9 mouse cellular contexts compared by ENCODE assay signal in the genomic region with DNA sequence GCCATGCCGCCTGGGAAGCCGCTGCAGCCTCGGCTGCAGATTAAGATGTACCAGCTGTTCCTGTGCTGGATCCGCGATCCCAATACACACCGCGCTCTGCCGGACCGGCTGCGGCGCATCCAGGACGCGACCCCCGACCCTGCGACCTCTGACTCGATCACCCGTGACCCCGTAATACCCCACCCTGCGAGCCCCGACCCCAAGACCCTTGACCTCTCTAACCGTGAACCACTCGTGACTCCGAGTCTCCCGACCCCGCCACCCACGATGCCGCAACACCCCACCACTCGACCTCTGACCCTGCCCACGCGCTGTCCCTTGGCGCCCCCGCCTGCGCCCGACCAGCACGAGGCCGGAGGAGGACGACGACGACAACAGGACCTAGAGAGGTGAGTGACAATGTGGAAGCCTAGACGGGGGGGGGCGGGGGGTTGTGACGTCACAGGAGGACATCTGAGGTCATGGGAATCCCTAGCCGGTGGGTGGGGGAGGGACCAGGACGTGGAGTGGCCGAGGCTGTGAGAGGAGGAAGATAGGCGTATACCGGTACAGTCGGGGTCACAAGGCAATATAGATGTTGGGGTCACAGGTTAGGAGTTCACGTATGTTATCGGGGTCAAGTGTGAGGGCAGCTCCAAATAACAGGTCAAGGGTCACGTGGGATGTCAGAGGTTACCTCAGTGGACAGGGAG. TPM values are rescaled to one million over a fixed set of nuclear protein-coding genes. Genes with fewer than 3 reads are reported as not detected.
DNase-seq lines count a peak whose midpoint lies in the region; ATAC-seq and TF ChIP-seq lines count a peak whose summit lies in the region.
"Had no signal": no experiment of that assay in that cellular context is flagged by ENCODE, and none has a peak within 500 bp of the region (broad histone marks: within the 10 kb centered on the region; RNA-seq: fewer than 3 reads in every experiment).

No protein-coding gene starts in this region.

- TF ChIP-seq CTCF in CH12.LX (conservative IDR thresholded peaks at IDR 0.05 in 1 of 2, IDR thresholded peaks at IDR 0.05 in 1 of 2; ENCODE audit: low read depth in 2 of 2, low read length in 2 of 2), result no peak

- no peaks in the 10 kb centered on the region; the same call in 1 of the 2 replicates for H3K9me3 ChIP-seq in heart, embryonic 11.5 days (replicated peaks; ENCODE audit: control insufficient read depth, low read length)
- peaks cover 12% of the 10 kb centered on the region for H3K9me3 ChIP-seq in CH12.LX (replicated peaks; ENCODE audit: low read length)
- H3K9me3 ChIP-seq in embryonic facial prominence, embryonic 13.5 days, result peaks cover 33% of the 10 kb centered on the region
- H3K9me3 ChIP-seq in intestine, embryonic 14.5 days (ENCODE audit: control insufficient read depth, low read length), result peaks cover 4% of the 10 kb centered on the region; the same call in 1 of the 2 replicates
- H3K9me3 ChIP-seq in stomach, embryonic 16.5 days (replicated peaks; ENCODE audit: control insufficient read depth, low read length), result peaks cover 15% of the 10 kb centered on the region; the same call in 1 of the 2 replicates

- TF ChIP-seq RAD21 in CH12.LX (IDR thresholded peaks at IDR 0.05; ENCODE audit: low read depth, low read length), result no peak

- H3K9ac ChIP-seq in heart, embryonic 11.5 days (ENCODE audit: low read depth, low read length), result peak overlapping the region; percentile 85
- H3K9ac ChIP-seq in CH12.LX (ENCODE audit: insufficient read depth, low read depth), result peak overlapping the region; percentile 47
- peak overlapping the region; percentile 80 for H3K9ac ChIP-seq in embryonic facial prominence, embryonic 13.5 days
- peak overlapping the region; percentile 66 for H3K9ac ChIP-seq in intestine, embryonic 14.5 days (ENCODE audit: low read length)
- H3K9ac ChIP-seq in stomach, embryonic 16.5 days (ENCODE audit: low read length), result peak overlapping the region; percentile 80

- DNase-seq in heart, postnatal 36 days, result no peak
- DNase-seq in CH12.LX (ENCODE audit: extremely low read depth), result peak; percentile 51
- peak; percentile 74 for DNase-seq in intestine, embryonic 14.5 days (ENCODE audit: low spot score)
- no peak for DNase-seq in ovary, postnatal 10 days (ENCODE audit: low spot score)

- H3K27me3 ChIP-seq in heart, embryonic 11.5 days (ENCODE audit: control insufficient read depth, insufficient read depth, low read length), result no peaks in the 10 kb centered on the region
- H3K27me3 ChIP-seq in CH12.LX (replicated peaks), result no peaks in the 10 kb centered on the region
- H3K27me3 ChIP-seq in embryonic facial prominence, embryonic 13.5 days, result no peaks in the 10 kb centered on the region
- H3K27me3 ChIP-seq in intestine, embryonic 14.5 days (replicated peaks; ENCODE audit: control insufficient read depth, insufficient read depth, low read length), result no peaks in the 10 kb centered on the region
- no peaks in the 10 kb centered on the region for H3K27me3 ChIP-seq in stomach, embryonic 16.5 days (ENCODE audit: control insufficient read depth, insufficient read depth, low read length)

- in situ Hi-C loops in CH12.LX (cut with MboI; ENCODE audit: low pct_ligation_motif_present, low pct_unique_long_range_greater_than_20kb, low sequenced_read_pairs), result loop anchor here (5.0 kb wide), 1 partner anchor 36 kb away; a partner anchor contains a TSS

- H3K4me1 ChIP-seq in heart, embryonic 11.5 days (ENCODE audit: control insufficient read depth, insufficient read depth, low read length), result peaks cover 7% of the 10 kb centered on the region; the same call in 1 of the 2 replicates
- H3K4me1 ChIP-seq in CH12.LX (ENCODE audit: control insufficient read depth in 1 of 2, insufficient read depth in 2 of 2), result peaks cover 2 to 12% of the 10 kb centered on the region in 2 experiments; a peak in 3 of 4 replicates
- H3K4me1 ChIP-seq in embryonic facial prominence, embryonic 13.5 days, result peaks cover 12% of the 10 kb centered on the region
- H3K4me1 ChIP-seq in intestine, embryonic 14.5 days (replicated peaks; ENCODE audit: control insufficient read depth, insufficient read depth, low read length), result peaks cover 6% of the 10 kb centered on the region; the same call in 1 of the 2 replicates
- H3K4me1 ChIP-seq in stomach, embryonic 16.5 days (ENCODE audit: control insufficient read depth, insufficient read depth, low read length), result peaks cover 11% of the 10 kb centered on the region; the same call in 1 of the 2 replicates

- no peaks in the 10 kb centered on the region for H3K36me3 ChIP-seq in heart, embryonic 11.5 days (ENCODE audit: control insufficient read depth, insufficient read depth, low read length)
- H3K36me3 ChIP-seq in CH12.LX (replicated peaks in 1 of 2; ENCODE audit: control insufficient read depth in 1 of 2, insufficient read depth in 1 of 2, low read length in 1 of 2), result peaks cover 2 to 22% of the 10 kb centered on the region in 2 experiments
- peaks cover 15% of the 10 kb centered on the region for H3K36me3 ChIP-seq in embryonic facial prominence, embryonic 13.5 days
- H3K36me3 ChIP-seq in intestine, embryonic 14.5 days (ENCODE audit: control insufficient read depth, insufficient read depth, low read length), result no peaks in the 10 kb centered on the region
- peaks cover 10% of the 10 kb centered on the region; the same call in 1 of the 2 replicates for H3K36me3 ChIP-seq in stomach, embryonic 16.5 days (ENCODE audit: control insufficient read depth, insufficient read depth, low read length)

- dilution Hi-C loops in CH12.LX (cut with MboI; ENCODE audit: extremely low pct_ligation_motif_present, extremely low pct_unique_long_range_greater_than_20kb, low sequenced_read_pairs), result no loop called here

- peak overlapping the region; percentile 99 for H3K4me2 ChIP-seq in heart, embryonic 11.5 days
- peak overlapping the region; percentile 33 for H3K4me2 ChIP-seq in CH12.LX (ENCODE audit: insufficient read depth, low read depth, poor library complexity, severe bottlenecking)
- H3K4me2 ChIP-seq in embryonic facial prominence, embryonic 13.5 days, result peak overlapping the region; percentile 96
- H3K4me2 ChIP-seq in intestine, embryonic 14.5 days (ENCODE audit: low read length), result peak overlapping the region; percentile 92
- peak overlapping the region; percentile 99 for H3K4me2 ChIP-seq in stomach, embryonic 16.5 days (ENCODE audit: low read depth, low read length)

- WGBS in heart, embryonic 11.5 days (ENCODE audit: insufficient replicate concordance), result 2% methylated on average over 48 of the region's 51 CpGs
- WGBS in embryonic facial prominence, embryonic 13.5 days, result 3% methylated on average over 50 of the region's 51 CpGs
- WGBS in intestine, embryonic 14.5 days, result 2% methylated on average over 50 of the region's 51 CpGs
- 2% methylated on average over 50 of the region's 51 CpGs for WGBS in stomach, embryonic 16.5 days

- H3K4me3 ChIP-seq in heart, embryonic 11.5 days (ENCODE audit: low read depth, low read length), result peak overlapping the region; percentile 84
- peak overlapping the region; percentile 80 to 93 (median 91) for H3K4me3 ChIP-seq in CH12.LX (replicated peaks in 1 of 3; ENCODE audit: low read depth in 2 of 3, low read length in 2 of 3, poor library complexity in 1 of 3)
- peak overlapping the region; percentile 80 for H3K4me3 ChIP-seq in embryonic facial prominence, embryonic 13.5 days
- peak overlapping the region; percentile 75 for H3K4me3 ChIP-seq in intestine, embryonic 14.5 days (ENCODE audit: low read depth, low read length)
- peak overlapping the region; percentile 78 for H3K4me3 ChIP-seq in stomach, embryonic 16.5 days (replicated peaks; ENCODE audit: low read length)

- peak; percentile 6 for ATAC-seq in heart, embryonic 11.5 days (replicated peaks; ENCODE audit: insufficient number of reproducible peaks, low FRiP score, low TSS enrichment)
- 0 out of 2 replicates have a peak, but pooled peaks have one; percentile 4 for ATAC-seq in embryonic facial prominence, embryonic 13.5 days (ENCODE audit: insufficient number of reproducible peaks, insufficient read depth, low FRiP score, low TSS enrichment, low read depth)
- ATAC-seq in intestine, embryonic 14.5 days (replicated peaks; ENCODE audit: low FRiP score, low TSS enrichment, low read depth), result peak; percentile 34
- ATAC-seq in megakaryocyte-erythroid progenitor cell, adult 5-6 weeks (replicated peaks; ENCODE audit: low FRiP score, low TSS enrichment, poor library complexity, severe bottlenecking), result peak; percentile 27
- ATAC-seq in stomach, embryonic 16.5 days (ENCODE audit: insufficient read depth, low FRiP score), result no peak

- intact Hi-C loops in heart, postnatal 36 days (cut with DNase I), result loop anchor here (1.0 to 10.0 kb wide), 3 partner anchors 37 to 797 kb away; a partner anchor contains a TSS

- no peak for TF ChIP-seq POLR2A in CH12.LX (IDR thresholded peaks at IDR 0.05; ENCODE audit: low read depth, low read length)

- peaks cover 16% of the 10 kb centered on the region for H3K79me2 ChIP-seq in CH12.LX (replicated peaks; ENCODE audit: control insufficient read depth, extremely low read depth, insufficient read depth, poor library complexity, severe bottlenecking)

- TF ChIP-seq EP300 in CH12.LX (IDR thresholded peaks at IDR 0.05; ENCODE audit: low read length), result no peak

- H3K27ac ChIP-seq in heart, embryonic 11.5 days (ENCODE audit: low read depth, low read length), result peak overlapping the region; percentile 82
- peak overlapping the region; percentile 78 for H3K27ac ChIP-seq in CH12.LX (ENCODE audit: insufficient read depth, low read depth)
- peak overlapping the region; percentile 95 for H3K27ac ChIP-seq in embryonic facial prominence, embryonic 13.5 days
- H3K27ac ChIP-seq in intestine, embryonic 14.5 days (ENCODE audit: low read depth), result peak overlapping the region; percentile 93
- peak overlapping the region; percentile 92 for H3K27ac ChIP-seq in stomach, embryonic 16.5 days (ENCODE audit: low read length)

RNA-seq across cellular contexts. Expression of a gene that starts 17.6 kb away (rescaled TPM):
- not detected in 2 replicates for polyA plus RNA-seq in heart, embryonic 11.5 days (2014; fragmentation: Nextera tagmentation; extraction: Ambion mirVana)
- not detected for total RNA-seq in heart, postnatal 36 days (2021)
- total RNA-seq in CH12.LX (2012; rRNA removed) (not detected in 2 replicates), CH12.LX (2014; rRNA removed) (not detected in 2 replicates)
- polyA plus RNA-seq in CH12.LX (2012; ENCODE audit: insufficient read length, low read depth), result not detected in 2 replicates
- not detected in 2 replicates for polyA plus RNA-seq in embryonic facial prominence, embryonic 13.5 days (2015; fragmentation: Nextera tagmentation; extraction: Ambion mirVana)
- polyA plus RNA-seq in intestine, embryonic 14.5 days (2014; fragmentation: Nextera tagmentation; extraction: Ambion mirVana), result 0.15 TPM in 1 of 2 replicates, not detected in the other
- not detected in 2 replicates for total RNA-seq in megakaryocyte-erythroid progenitor cell, adult 5-6 weeks (2014; fragmentation: Nextera tagmentation)
- not detected in 2 replicates for total RNA-seq in megakaryocyte-erythroid progenitor cell, adult 5-6 weeks (2017)
- polyA plus RNA-seq in stomach, embryonic 16.5 days (2015; fragmentation: Nextera tagmentation; extraction: Ambion mirVana), result not detected in 2 replicates

RNA-seq across cellular contexts. Expression of a gene that starts 36.0 kb away (rescaled TPM):
- polyA plus RNA-seq in heart, embryonic 11.5 days (2014; fragmentation: Nextera tagmentation; extraction: Ambion mirVana), result not detected in 2 replicates
- not detected for total RNA-seq in heart, postnatal 36 days (2021)
- total RNA-seq in CH12.LX (2012; rRNA removed) (not detected in 2 replicates), CH12.LX (2014; rRNA removed) (not detected in 2 replicates)
- polyA plus RNA-seq in CH12.LX (2012; ENCODE audit: insufficient read length, low read depth), result 0.10 and 0.46 TPM in 2 replicates
- polyA plus RNA-seq in embryonic facial prominence, embryonic 13.5 days (2015; fragmentation: Nextera tagmentation; extraction: Ambion mirVana), result 0.32 TPM in 1 of 2 replicates, not detected in the other
- not detected in 2 replicates for polyA plus RNA-seq in intestine, embryonic 14.5 days (2014; fragmentation: Nextera tagmentation; extraction: Ambion mirVana)
- total RNA-seq in megakaryocyte-erythroid progenitor cell, adult 5-6 weeks (2014; fragmentation: Nextera tagmentation), result not detected in 2 replicates
- total RNA-seq in megakaryocyte-erythroid progenitor cell, adult 5-6 weeks (2017), result not detected in 2 replicates
- not detected in 2 replicates for polyA plus RNA-seq in stomach, embryonic 16.5 days (2015; fragmentation: Nextera tagmentation; extraction: Ambion mirVana)
- total RNA-seq: left cerebral cortex, postnatal 14 days had no signal

RNA-seq across cellular contexts. Expression of a gene that starts 36.8 kb away (rescaled TPM):
- 14.4 and 16.7 TPM in 2 replicates for polyA plus RNA-seq in heart, embryonic 11.5 days (2014; fragmentation: Nextera tagmentation; extraction: Ambion mirVana)
- 10 to 100 TPM; 21.9 to 26.0 TPM for total RNA-seq in heart, postnatal 36 days (2021)
- total RNA-seq in CH12.LX (2012; rRNA removed), result 11.1 and 12.6 TPM in 2 replicates
- total RNA-seq in CH12.LX (2014; rRNA removed), result 9.9 and 10.3 TPM in 2 replicates
- polyA plus RNA-seq in CH12.LX (2012; ENCODE audit: insufficient read length, low read depth), result 6.4 and 8.4 TPM in 2 replicates
- polyA plus RNA-seq in embryonic facial prominence, embryonic 13.5 days (2015; fragmentation: Nextera tagmentation; extraction: Ambion mirVana), result 16.4 and 18.0 TPM in 2 replicates
- 17.1 and 18.2 TPM in 2 replicates for polyA plus RNA-seq in intestine, embryonic 14.5 days (2014; fragmentation: Nextera tagmentation; extraction: Ambion mirVana)
- 51.4 and 57.7 TPM in 2 replicates for total RNA-seq in megakaryocyte-erythroid progenitor cell, adult 5-6 weeks (2014; fragmentation: Nextera tagmentation)
- total RNA-seq in megakaryocyte-erythroid progenitor cell, adult 5-6 weeks (2017), result 50.6 and 60.0 TPM in 2 replicates
- polyA plus RNA-seq in stomach, embryonic 16.5 days (2015; fragmentation: Nextera tagmentation; extraction: Ambion mirVana), result 10.7 and 12.1 TPM in 2 replicates

Comparison
In these comparisons a context has a peak if more than half of its experiments do, and no peak if none do; other contexts are left out.
1. H3K4me2 ChIP-seq: peak in every context shown above with its lines; median percentile 99 in heart, embryonic 11.5 days; 99 in stomach, embryonic 16.5 days; 96 in embryonic facial prominence, embryonic 13.5 days; 92 in intestine, embryonic 14.5 days; 33 in CH12.LX.
2. DNase-seq: peak in CH12.LX (single experiment) and intestine, embryonic 14.5 days (single experiment); none in heart, postnatal 36 days (0 of 2) and ovary, postnatal 10 days (single experiment).
3. Peak in every context shown above with its lines, with median percentiles within 50 percentile points of each other: H3K27ac ChIP-seq, H3K4me3 ChIP-seq and H3K9ac ChIP-seq.